Mouse (Mus musculus) CH12.LX (cell line): ENCODE measurements around the gene L3mbtl1.

Experiments
- MYC ChIP-seq: IDR thresholded peaks from 2 replicates; pipeline ENCODE4 v1.6.1; 2011; ENCODE audit warnings: low read depth, mild to moderate bottlenecking, improper control_type of control experiment, low read length
- NELFE ChIP-seq: IDR thresholded peaks from 2 replicates; pipeline ENCODE4 v1.6.1; 2011; ENCODE audit warnings: low read depth, low read length, improper control_type of control experiment
- USF1 ChIP-seq: IDR thresholded peaks from 2 replicates; pipeline ENCODE4 v1.6.1; 2014; ENCODE audit warnings: low read depth, mild to moderate bottlenecking, inconsistent platforms, low read length, improper control_type of control experiment
- USF2 ChIP-seq: conservative IDR thresholded peaks from 2 replicates; pipeline ENCODE4 v1.6.1; 2011; ENCODE audit warnings: low read depth, low read length, improper control_type of control experiment

DNA sequence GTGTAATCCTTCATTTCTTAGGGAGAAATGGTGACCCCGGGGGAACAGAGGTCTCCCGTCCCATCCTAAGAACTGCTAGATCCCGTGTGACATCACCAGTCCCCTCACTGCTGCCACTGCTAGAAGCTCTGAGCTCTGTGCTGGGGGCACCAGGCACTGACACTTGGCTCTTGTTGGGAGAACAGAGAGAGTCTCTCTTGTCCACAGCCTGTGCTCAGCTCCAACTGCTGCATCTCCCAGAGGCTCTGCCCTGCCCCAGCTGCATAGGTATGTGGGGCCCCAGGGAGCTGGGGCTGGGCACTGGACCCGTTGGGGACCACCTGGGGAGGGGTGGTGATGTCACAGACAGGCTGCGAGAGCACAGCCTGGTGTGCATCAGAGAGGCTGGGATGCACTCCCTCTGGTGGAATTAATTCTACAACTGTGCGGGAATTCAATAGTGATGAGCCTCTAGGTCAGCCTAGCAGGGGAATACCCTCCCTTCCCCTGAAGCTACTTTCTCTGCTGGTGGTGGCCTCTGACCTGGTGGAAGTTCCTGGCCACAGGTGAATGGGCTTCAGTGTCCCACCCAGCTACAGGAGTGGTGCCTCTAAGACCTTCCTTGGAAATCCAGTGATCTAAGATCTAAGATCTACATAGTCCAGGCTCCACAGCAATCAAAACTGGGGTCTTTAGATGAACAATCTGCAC, 48.3 kb downstream of the L3mbtl1 start:
- no peak for TF ChIP-seq MYC
- no peak for TF ChIP-seq USF2
- TF ChIP-seq NELFE: no peak
- TF ChIP-seq USF1: no peak
